Mouse (Mus musculus): ENCODE results near the gene Olfr1283. TPM values are rescaled to one million over a fixed set of nuclear protein-coding genes. Genes with fewer than 3 reads are reported as not detected.
"Not testable (repeated sequence)": the region's sequence is repeated elsewhere in the genome, so short reads cannot be mapped to it uniquely, and the experiment has no call there.

Gene Olfr1283
- not detected in 2 replicates for polyA plus RNA-seq (2015; fragmentation: Nextera tagmentation; extraction: Ambion mirVana)

GRCm38 (mm10) chr2:111366490-111366889 is at the start of gene Olfr1283:
Gene Olfr1283 (plus strand): TSS chr2:111366790.
- no peak for ATAC-seq
- no peaks in the 10 kb centered on the region for H3K9me3 ChIP-seq (replicated peaks; ENCODE audit: control insufficient read depth, low read length, poor library complexity, severe bottlenecking)
- H3K9ac ChIP-seq (ENCODE audit: low read depth, low read length) = no peak within 1 kb of the TSS
- no peaks in the 10 kb centered on the region for H3K36me3 ChIP-seq (ENCODE audit: control insufficient read depth, insufficient read depth, low read length)
- no peaks in the 10 kb centered on the region for H3K27me3 ChIP-seq (ENCODE audit: control insufficient read depth, insufficient read depth, low read depth, low read length)
- H3K4me3 ChIP-seq (ENCODE audit: low read depth, low read length) = no peak within 1 kb of the TSS
- H3K27ac ChIP-seq (ENCODE audit: low read length) = no peak within 1 kb of the TSS
- WGBS = 80% methylated on average over 2 of the region's 2 CpGs
- no peaks in the 10 kb centered on the region for H3K4me1 ChIP-seq (ENCODE audit: control insufficient read depth, insufficient read depth, low read length)
- no peak within 1 kb of the TSS for H3K4me2 ChIP-seq (ENCODE audit: low read length)

- H3K4me1 ChIP-seq (ENCODE audit: control insufficient read depth, insufficient read depth, low read length) = no peaks in the 10 kb centered on the region
- no peak within 1 kb of the TSS for H3K27ac ChIP-seq (ENCODE audit: low read length)
- no peak within 1 kb of the TSS for H3K4me3 ChIP-seq (ENCODE audit: low read depth, low read length)
- WGBS = 72% methylated on average over 2 of the region's 2 CpGs
- no peaks in the 10 kb centered on the region for H3K9me3 ChIP-seq (replicated peaks; ENCODE audit: control insufficient read depth, low read length, poor library complexity, severe bottlenecking)
- ATAC-seq = no peak
- H3K4me2 ChIP-seq (ENCODE audit: low read length) = no peak within 1 kb of the TSS
- H3K36me3 ChIP-seq (ENCODE audit: control insufficient read depth, insufficient read depth, low read length) = no peaks in the 10 kb centered on the region
- H3K27me3 ChIP-seq (ENCODE audit: control insufficient read depth, insufficient read depth, low read depth, low read length) = no peaks in the 10 kb centered on the region
- no peak within 1 kb of the TSS for H3K9ac ChIP-seq (ENCODE audit: low read depth, low read length)
Observed at GRCm38 (mm10) chr2:111326220-111326619, 40.4 kb upstream of the Olfr1283 start, which contains the start of gene Olfr1281. Gene Olfr1281 (plus strand): TSS chr2:111326520.

- not testable (repeated sequence) for H3K27me3 ChIP-seq (ENCODE audit: control insufficient read depth, insufficient read depth, low read depth, low read length); H3K36me3 ChIP-seq (ENCODE audit: control insufficient read depth, insufficient read depth, low read length); H3K4me2 ChIP-seq (ENCODE audit: low read length); H3K9me3 ChIP-seq (replicated peaks; ENCODE audit: control insufficient read depth, low read length, poor library complexity, severe bottlenecking); H3K9ac ChIP-seq (ENCODE audit: low read depth, low read length); H3K4me3 ChIP-seq (ENCODE audit: low read depth, low read length); H3K4me1 ChIP-seq (ENCODE audit: control insufficient read depth, insufficient read depth, low read length); H3K27ac ChIP-seq (ENCODE audit: low read length); ATAC-seq
- WGBS = 90% methylated on average over 5 of the region's 5 CpGs
Observed at GRCm38 (mm10) chr2:111333721-111334120, 32.9 kb upstream of the Olfr1283 start.

- ATAC-seq = no peak
- H3K9ac ChIP-seq (ENCODE audit: low read depth, low read length) = no peak within 1 kb of the TSS
- H3K27me3 ChIP-seq (ENCODE audit: control insufficient read depth, insufficient read depth, low read depth, low read length) = no peaks in the 10 kb centered on the region
Observed at GRCm38 (mm10) chr2:111335976-111336375, 30.6 kb upstream of the Olfr1283 start, which contains the start of gene Olfr1282. Gene Olfr1282 (minus strand): TSS chr2:111336076.

GRCm38 (mm10) chr2:111375222-111375621 is 8.6 kb downstream of the Olfr1283 start, which contains the start of gene Olfr1284:
Gene Olfr1284 (plus strand): TSS chr2:111375522.
- Histone ChIP-seq H3K36me3 (ENCODE audit: control insufficient read depth, insufficient read depth, low read length) (no peaks in the 10 kb centered on the region), H3K9ac (ENCODE audit: low read depth, low read length) (no peak within 1 kb of the TSS), H3K4me1 (ENCODE audit: control insufficient read depth, insufficient read depth, low read length) (no peaks in the 10 kb centered on the region), H3K4me2 (ENCODE audit: low read length) (no peak within 1 kb of the TSS), H3K27me3 (ENCODE audit: control insufficient read depth, insufficient read depth, low read depth, low read length) (no peaks in the 10 kb centered on the region), H3K27ac (ENCODE audit: low read length) (no peak within 1 kb of the TSS), H3K9me3 (replicated peaks; ENCODE audit: control insufficient read depth, low read length, poor library complexity, severe bottlenecking) (no peaks in the 10 kb centered on the region), H3K4me3 (ENCODE audit: low read depth, low read length) (no peak within 1 kb of the TSS)
- 89% methylated on average over 1 of the region's 1 CpGs for WGBS
- ATAC-seq = no peak

More at GRCm38 (mm10) chr2:111335976-111336375, 30.6 kb upstream of the Olfr1283 start, which contains the start of gene Olfr1282:
- Histone ChIP-seq H3K4me1 (ENCODE audit: control insufficient read depth, insufficient read depth, low read length) (no peaks in the 10 kb centered on the region), H3K27ac (ENCODE audit: low read length) (no peak within 1 kb of the TSS), H3K4me3 (ENCODE audit: low read depth, low read length) (no peak within 1 kb of the TSS), H3K36me3 (ENCODE audit: control insufficient read depth, insufficient read depth, low read length) (no peaks in the 10 kb centered on the region), H3K4me2 (ENCODE audit: low read length) (no peak within 1 kb of the TSS), H3K9me3 (replicated peaks; ENCODE audit: control insufficient read depth, low read length, poor library complexity, severe bottlenecking) (no peaks in the 10 kb centered on the region)
- WGBS = 80% methylated on average over 2 of the region's 2 CpGs

Other genes with a start within 250 kb of the Olfr1283 start
- not detected in 2 replicates for gene Gm15130, start 213.9 kb upstream of the Olfr1283 start, polyA plus RNA-seq (2015; fragmentation: Nextera tagmentation; extraction: Ambion mirVana)
- not detected in 2 replicates for gene 4930430A15Rik, start 137.2 kb upstream of the Olfr1283 start, polyA plus RNA-seq (2015; fragmentation: Nextera tagmentation; extraction: Ambion mirVana)
- not detected in 2 replicates for gene Olfr1275, start 131.5 kb upstream of the Olfr1283 start, polyA plus RNA-seq (2015; fragmentation: Nextera tagmentation; extraction: Ambion mirVana)
- not detected in 2 replicates for gene Olfr1276, start 112.3 kb upstream of the Olfr1283 start, polyA plus RNA-seq (2015; fragmentation: Nextera tagmentation; extraction: Ambion mirVana)
- not detected in 2 replicates for gene Olfr1277, start 92.7 kb upstream of the Olfr1283 start, polyA plus RNA-seq (2015; fragmentation: Nextera tagmentation; extraction: Ambion mirVana)
- gene Olfr1278, start 76.7 kb upstream of the Olfr1283 start, polyA plus RNA-seq (2015; fragmentation: Nextera tagmentation; extraction: Ambion mirVana) = not detected in 2 replicates
- not detected in 2 replicates for gene Olfr1279, start 66.2 kb upstream of the Olfr1283 start, polyA plus RNA-seq (2015; fragmentation: Nextera tagmentation; extraction: Ambion mirVana)
- gene Olfr1280, start 52.8 kb upstream of the Olfr1283 start, polyA plus RNA-seq (2015; fragmentation: Nextera tagmentation; extraction: Ambion mirVana) = not detected in 2 replicates
- not detected in 2 replicates for gene Olfr1281, start 40.3 kb upstream of the Olfr1283 start, polyA plus RNA-seq (2015; fragmentation: Nextera tagmentation; extraction: Ambion mirVana)
- not detected in 2 replicates for gene Olfr1282, start 30.7 kb upstream of the Olfr1283 start, polyA plus RNA-seq (2015; fragmentation: Nextera tagmentation; extraction: Ambion mirVana)
- not detected in 2 replicates for gene Olfr1284, start 8.7 kb downstream of the Olfr1283 start, polyA plus RNA-seq (2015; fragmentation: Nextera tagmentation; extraction: Ambion mirVana)
- gene Olfr1286, start 56.3 kb downstream of the Olfr1283 start, polyA plus RNA-seq (2015; fragmentation: Nextera tagmentation; extraction: Ambion mirVana) = not detected in 2 replicates
- not detected in 2 replicates for gene Olfr1287, start 82.4 kb downstream of the Olfr1283 start, polyA plus RNA-seq (2015; fragmentation: Nextera tagmentation; extraction: Ambion mirVana)
- not detected in 2 replicates for gene Olfr1288, start 107.3 kb downstream of the Olfr1283 start, polyA plus RNA-seq (2015; fragmentation: Nextera tagmentation; extraction: Ambion mirVana)
- gene Olfr1289, start 114.0 kb downstream of the Olfr1283 start, polyA plus RNA-seq (2015; fragmentation: Nextera tagmentation; extraction: Ambion mirVana) = not detected in 2 replicates
- not detected in 2 replicates for gene Olfr1290, start 127.0 kb downstream of the Olfr1283 start, polyA plus RNA-seq (2015; fragmentation: Nextera tagmentation; extraction: Ambion mirVana)
- gene Olfr1291-ps1, start 130.4 kb downstream of the Olfr1283 start, polyA plus RNA-seq (2015; fragmentation: Nextera tagmentation; extraction: Ambion mirVana) = not detected in 2 replicates
- gene Olfr1293-ps, start 158.4 kb downstream of the Olfr1283 start, polyA plus RNA-seq (2015; fragmentation: Nextera tagmentation; extraction: Ambion mirVana) = not detected in 2 replicates
- not detected in 2 replicates for gene Olfr1294, start 173.5 kb downstream of the Olfr1283 start, polyA plus RNA-seq (2015; fragmentation: Nextera tagmentation; extraction: Ambion mirVana)
- not detected in 2 replicates for gene Olfr1295, start 202.9 kb downstream of the Olfr1283 start, polyA plus RNA-seq (2015; fragmentation: Nextera tagmentation; extraction: Ambion mirVana)